Mouse (Mus musculus) midbrain, postnatal 0 days (tissue): ENCODE measurements at regions not wholly inside any gene's neighbourhood (a gene's known extent, or its start where the extent isn't known, plus 50 kb on each side); places are given as distances from the start of the nearest gene placed in this dataset.
"Not testable (repeated sequence)": the region's sequence is repeated elsewhere in the genome, so short reads cannot be mapped to it uniquely, and the experiment has no call there.

Experiments
- ATAC-seq: fragments of 200-750 bp; cut with Nextera tagmentation; 2 replicates; pipeline ENCODE4 v1.8.0; 2017; ENCODE audit warnings: moderate number of reproducible peaks, mild to moderate bottlenecking, moderate TSS enrichment, moderate library complexity; ENCODE audit not compliant: low FRiP score
- DNase-seq: peaks from one replicate; pipeline ENCODE4 v3.0.0-alpha.2; 2015; ENCODE audit warnings: low spot score
- H3K27ac ChIP-seq: fragments of 300-500 bp; sonication (generic); 2 replicates; pipeline ENCODE4 v1.5.1; 2014; ENCODE audit warnings: low read depth, mild to moderate bottlenecking, low read length, mixed read lengths
- H3K27me3 ChIP-seq: fragments of 300-500 bp; sonication (generic); 2 replicates; pipeline ENCODE4 v1.6.1; 2014; ENCODE audit warnings: low read length, control low read depth, mixed read lengths; ENCODE audit not compliant: insufficient read depth
- H3K36me3 ChIP-seq: fragments of 300-500 bp; sonication (generic); 2 replicates; pipeline ENCODE4 v1.6.1; 2014; ENCODE audit warnings: low read length, control low read depth, mixed read lengths; ENCODE audit not compliant: insufficient read depth
- H3K4me1 ChIP-seq: fragments of 300-500 bp; sonication (generic); 2 replicates; pipeline ENCODE4 v1.6.1; 2014; ENCODE audit warnings: mild to moderate bottlenecking, control low read depth, antibody characterized with exemption, low read length, mixed read lengths; ENCODE audit not compliant: insufficient read depth
- H3K4me2 ChIP-seq: fragments of 300-500 bp; sonication (generic); 2 replicates; pipeline ENCODE4 v1.6.1; 2014; ENCODE audit warnings: low read depth, mild to moderate bottlenecking, low read length, mixed read lengths; ENCODE audit not compliant: poor library complexity, severe bottlenecking
- H3K4me3 ChIP-seq: fragments of 300-500 bp; sonication (generic); 2 replicates; pipeline ENCODE4 v1.5.1; 2014; ENCODE audit warnings: low read depth, mild to moderate bottlenecking, low read length, moderate library complexity
- H3K9ac ChIP-seq: fragments of 300-500 bp; sonication (generic); replicated peaks from 2 replicates; pipeline ENCODE4 v1.6.1; 2014; ENCODE audit warnings: mild to moderate bottlenecking, low read length, moderate library complexity, mixed read lengths; ENCODE audit not compliant: poor library complexity, severe bottlenecking
- H3K9me3 ChIP-seq: fragments of 300-500 bp; sonication (generic); 2 replicates; pipeline ENCODE4 v1.6.1; 2016; ENCODE audit warnings: low read length, control low read depth
- CTCF ChIP-seq: IDR thresholded peaks from 2 replicates; pipeline ENCODE4 v1.5.1; 2016; ENCODE audit warnings: antibody characterized with exemption, mild to moderate bottlenecking
- WGBS: fragments of 180-500 bp; shearing (Covaris S2); extraction: QIAGEN DNeasy Blood & Tissue Kit; methylation state at CpG from one replicate; pipeline ENCODE4 v1.1.7; 2014; 5-methylcytosine and 5-hydroxymethylcytosine counted together

GRCm38 (mm10) chr1:164518308-164518707, 60.2 kb upstream of the Atp1b1 start:
- ATAC-seq, result no peak
- H3K4me1 ChIP-seq, result no peaks in the 10 kb centered on the region
- H3K9ac ChIP-seq, result no peak overlapping the region
- no peak overlapping the region for H3K27ac ChIP-seq
- no peaks in the 10 kb centered on the region; the same call in 1 of the 2 replicates for H3K36me3 ChIP-seq
- no peak for DNase-seq
- no peak overlapping the region for H3K4me2 ChIP-seq
- H3K9me3 ChIP-seq, result no peaks in the 10 kb centered on the region
- no peaks in the 10 kb centered on the region for H3K27me3 ChIP-seq
- no peak for TF ChIP-seq CTCF
- H3K4me3 ChIP-seq, result no peak overlapping the region
- WGBS, result 86% methylated on average over 4 of the region's 4 CpGs

DNA sequence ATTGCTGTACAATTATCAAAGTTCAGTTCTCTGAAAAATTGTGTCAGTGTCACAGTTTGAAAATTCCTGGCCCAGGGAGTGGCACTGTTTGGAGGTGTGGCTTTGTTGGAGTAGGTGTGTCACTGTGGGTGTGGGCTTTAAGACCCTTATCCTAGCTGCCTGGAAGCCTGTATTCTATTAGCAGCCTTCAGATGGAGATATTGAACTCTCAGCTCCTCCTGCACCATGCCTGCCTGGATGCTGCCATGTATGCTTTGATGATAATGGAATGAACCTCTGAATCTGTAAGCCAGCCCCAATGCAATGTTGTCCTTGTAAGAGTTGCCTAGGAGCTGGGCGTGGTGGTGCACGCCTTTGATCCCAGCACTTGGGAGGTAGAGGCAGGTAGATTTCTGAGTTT, 59.2 kb upstream of the Atp1b1 start:
- H3K9me3 ChIP-seq, H3K4me2 ChIP-seq, H3K9ac ChIP-seq, H3K36me3 ChIP-seq, H3K4me1 ChIP-seq, ATAC-seq, H3K4me3 ChIP-seq, DNase-seq, H3K27me3 ChIP-seq, H3K27ac ChIP-seq: not testable (repeated sequence)
- WGBS, result 94% methylated on average over 2 of the region's 2 CpGs

DNA sequence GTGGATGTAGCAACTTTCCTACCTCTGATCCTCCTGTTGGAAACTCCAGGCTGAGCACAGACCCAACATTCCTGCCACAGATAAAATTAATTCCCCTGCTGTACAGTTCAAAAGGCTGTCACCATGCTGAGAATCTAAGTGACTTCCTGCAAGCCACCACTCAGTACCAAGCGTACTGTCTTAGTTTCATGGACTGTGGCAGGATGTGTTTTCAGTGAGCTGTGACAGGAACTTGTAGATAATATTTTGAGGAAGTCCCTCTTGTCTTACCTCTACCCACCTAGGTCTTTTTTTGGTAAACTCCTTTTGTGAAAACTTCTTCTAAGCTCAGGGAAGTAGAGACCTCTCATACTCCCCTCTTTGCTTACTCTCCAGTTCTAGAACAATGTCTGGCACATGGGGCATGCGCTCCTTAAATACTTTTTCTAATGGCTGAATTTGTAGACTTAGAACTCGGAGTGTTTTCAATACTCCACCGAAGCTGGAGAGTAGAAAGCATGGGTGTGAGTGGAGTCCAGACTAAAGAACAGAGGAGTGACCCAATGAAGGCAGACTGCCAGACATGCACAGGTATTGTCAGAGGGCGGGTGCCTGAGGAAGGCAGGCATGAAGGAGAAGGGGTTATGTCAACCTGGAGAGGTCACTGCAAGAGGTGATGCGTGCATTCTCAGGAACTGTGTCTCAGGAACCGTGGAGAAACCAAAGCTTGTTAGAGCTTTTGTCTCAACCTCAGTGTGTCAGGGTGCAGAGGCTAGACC, 53.7 kb upstream of the Atp1b1 start:
- Histone ChIP-seq H3K27ac (no peak overlapping the region), H3K4me1 (no peaks in the 10 kb centered on the region), H3K9ac (no peak overlapping the region), H3K27me3 (no peaks in the 10 kb centered on the region), H3K4me3 (no peak overlapping the region), H3K4me2 (no peak overlapping the region), H3K36me3 (no peaks in the 10 kb centered on the region; the same call in 1 of the 2 replicates), H3K9me3 (no peaks in the 10 kb centered on the region)
- no peak for TF ChIP-seq CTCF
- WGBS, result 91% methylated on average over 7 of the region's 7 CpGs
- DNase-seq (no peak), ATAC-seq (no peak)

DNA sequence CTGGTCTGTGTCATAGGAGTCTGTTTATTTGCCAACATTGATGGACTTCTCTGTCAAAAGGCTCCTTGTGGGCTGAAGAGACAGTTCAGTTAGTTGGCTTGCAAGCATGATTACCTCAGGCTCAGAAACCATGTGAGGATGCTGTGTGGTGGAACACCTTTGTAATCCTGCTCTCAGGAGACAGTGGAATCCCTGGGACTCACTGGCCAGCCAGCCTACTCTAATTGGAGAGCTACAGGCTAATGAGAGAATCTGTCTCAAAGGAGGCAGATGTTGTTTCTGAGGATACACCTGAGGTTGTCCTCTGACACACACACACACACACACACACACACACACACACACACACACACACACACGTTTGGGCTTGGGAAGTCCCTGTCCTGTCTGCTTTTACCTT, 51.1 kb upstream of the Atp1b1 start:
- Histone ChIP-seq H3K4me3 (no peak overlapping the region), H3K27ac (no peak overlapping the region), H3K27me3 (no peaks in the 10 kb centered on the region), H3K9me3 (no peaks in the 10 kb centered on the region), H3K4me1 (no peaks in the 10 kb centered on the region), H3K9ac (no peak overlapping the region), H3K36me3 (no peaks in the 10 kb centered on the region), H3K4me2 (no peak overlapping the region)
- WGBS, result 60% methylated on average over 1 of the region's 1 CpGs
- no peak for TF ChIP-seq CTCF
- DNase-seq (no peak), ATAC-seq (no peak)

DNA sequence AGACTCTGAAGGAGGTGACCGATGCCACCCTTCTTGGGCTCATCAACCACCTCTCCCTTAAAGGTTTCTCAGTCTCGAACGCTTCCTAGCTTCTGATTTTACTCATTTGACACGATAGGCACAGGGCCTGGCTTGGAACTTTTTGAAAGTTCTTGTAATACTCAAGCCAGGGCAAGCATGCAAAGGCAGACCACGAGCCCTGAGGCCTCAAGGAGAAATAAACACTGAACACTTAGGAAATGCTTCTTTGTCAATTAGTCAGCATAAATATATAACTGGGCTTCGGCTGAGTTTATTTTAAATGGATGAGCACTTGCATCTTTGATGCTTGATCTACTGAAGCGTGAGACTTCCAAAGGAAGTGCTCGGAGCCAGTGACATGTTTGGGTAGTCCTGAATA, 50.4 kb upstream of the Atp1b1 start:
- Histone ChIP-seq H3K4me3 (no peak overlapping the region), H3K4me1 (no peaks in the 10 kb centered on the region), H3K9ac (no peak overlapping the region), H3K4me2 (no peak overlapping the region), H3K27me3 (no peaks in the 10 kb centered on the region), H3K27ac (no peak overlapping the region), H3K36me3 (no peaks in the 10 kb centered on the region), H3K9me3 (no peaks in the 10 kb centered on the region)
- TF ChIP-seq CTCF, result no peak
- no peak for DNase-seq
- 68% methylated on average over 8 of the region's 8 CpGs for WGBS
- ATAC-seq, result no peak

- no peak for ATAC-seq
- no peak for TF ChIP-seq CTCF
- Histone ChIP-seq H3K4me3 (no peak overlapping the region), H3K36me3 (no peaks in the 10 kb centered on the region), H3K4me1 (no peaks in the 10 kb centered on the region), H3K9ac (no peak overlapping the region), H3K27ac (no peak overlapping the region), H3K27me3 (no peaks in the 10 kb centered on the region), H3K9me3 (no peaks in the 10 kb centered on the region), H3K4me2 (no peak overlapping the region)
- 20% methylated on average over 5 of the region's 5 CpGs for WGBS
- no peak for DNase-seq
These were observed 50.0 kb upstream of the Atp1b1 start for GRCm38 (mm10) chr1:164508106-164508505.
